Mouse (Mus musculus): ENCODE measurements at regions not wholly inside any gene's neighbourhood (a gene's known extent, or its start where the extent isn't known, plus 50 kb on each side); places are given as distances from the start of the nearest gene placed in this dataset.

GRCm38 (mm10) chr2:178542032-178542431 lies 111.7 kb downstream of the Cdh26 start:
- DNase-seq: peak; percentile 31 to 79

GRCm38 (mm10) chr2:178544411-178544810 lies 114.1 kb downstream of the Cdh26 start:
- no peak for DNase-seq

- DNase-seq: no peak
Observed at GRCm38 (mm10) chr2:178545601-178546352, 115.4 kb downstream of the Cdh26 start.

- no peak for DNase-seq
Observed at GRCm38 (mm10) chr2:178546353-178546720, 116.0 kb downstream of the Cdh26 start.

GRCm38 (mm10) chr2:178546888-178547287 lies 116.6 kb downstream of the Cdh26 start:
- no peak for DNase-seq

- DNase-seq: no peak
Observed at GRCm38 (mm10) chr2:178548937-178549336, 118.6 kb downstream of the Cdh26 start.

GRCm38 (mm10) chr2:178553736-178554135 lies 123.4 kb downstream of the Cdh26 start:
- DNase-seq: no peak

GRCm38 (mm10) chr2:178555692-178556340 lies 125.5 kb downstream of the Cdh26 start:
- no peak for DNase-seq

GRCm38 (mm10) chr2:178557934-178558333 lies 127.6 kb downstream of the Cdh26 start:
- no peak for DNase-seq

GRCm38 (mm10) chr2:178563287-178563686 lies 133.0 kb downstream of the Cdh26 start:
- DNase-seq: no peak

GRCm38 (mm10) chr2:178565368-178565818 lies 135.1 kb downstream of the Cdh26 start:
- DNase-seq: peak; percentile 43 to 61

- no peak for DNase-seq
Observed at GRCm38 (mm10) chr2:178567493-178567892, 137.2 kb downstream of the Cdh26 start.

GRCm38 (mm10) chr2:178572301-178572700 lies 142.0 kb downstream of the Cdh26 start:
- DNase-seq: no peak

GRCm38 (mm10) chr2:178574859-178575258 lies 144.5 kb downstream of the Cdh26 start:
- peak; percentile 71 to 87 for DNase-seq

GRCm38 (mm10) chr2:178575403-178575802 lies 145.1 kb downstream of the Cdh26 start:
- DNase-seq: no peak

- DNase-seq: no peak
Observed at GRCm38 (mm10) chr2:178576067-178576466, 145.7 kb downstream of the Cdh26 start.

GRCm38 (mm10) chr2:178579571-178579970 lies 149.2 kb downstream of the Cdh26 start:
- DNase-seq: peak in 1 of 2 experiments; percentile 6

GRCm38 (mm10) chr2:178581306-178581705 lies 151.0 kb downstream of the Cdh26 start:
- peak; percentile 33 to 64 for DNase-seq

- no peak for DNase-seq
Observed at GRCm38 (mm10) chr2:178584970-178585566, 154.7 kb downstream of the Cdh26 start.

- no peak for DNase-seq
Observed at GRCm38 (mm10) chr2:178587134-178587636, 156.9 kb downstream of the Cdh26 start.

- DNase-seq: no peak
Observed at GRCm38 (mm10) chr2:178593743-178594142, 163.4 kb downstream of the Cdh26 start.

- peak in 1 of 2 experiments; percentile 17 for DNase-seq
Observed at GRCm38 (mm10) chr2:178594177-178594576, 163.8 kb downstream of the Cdh26 start.

GRCm38 (mm10) chr2:178596312-178597083 lies 166.2 kb downstream of the Cdh26 start:
- DNase-seq: no peak
